Mouse (Mus musculus) neural tube, embryonic 13.5 days (tissue): Measurements from ENCODE around the gene Plekhn1. TPM values are rescaled to one million over a fixed set of nuclear protein-coding genes. Genes with fewer than 3 reads are reported as not detected.

Source experiments
- ATAC-seq: fragments of 200-750 bp; cut with Nextera tagmentation; 2 replicates; pipeline ENCODE4 v1.8.0; 2017; ENCODE audit warnings: low read depth, mild to moderate bottlenecking, moderate TSS enrichment, moderate library complexity
- H3K27ac ChIP-seq: fragments of 300-500 bp; sonication (generic); replicated peaks from 2 replicates; pipeline ENCODE4 v1.5.1; 2015; ENCODE audit warnings: moderate library complexity, mild to moderate bottlenecking, inconsistent platforms
- H3K27me3 ChIP-seq: fragments of 300-500 bp; sonication (generic); 2 replicates; pipeline ENCODE4 v1.6.1; 2015; ENCODE audit warnings: mild to moderate bottlenecking, inconsistent platforms
- H3K36me3 ChIP-seq: fragments of 300-500 bp; sonication (generic); 2 replicates; pipeline ENCODE4 v1.6.1; 2015; ENCODE audit warnings: mild to moderate bottlenecking, inconsistent platforms
- H3K4me1 ChIP-seq: fragments of 300-500 bp; sonication (generic); replicated peaks from 2 replicates; pipeline ENCODE4 v1.6.1; 2015; ENCODE audit warnings: inconsistent platforms
- H3K4me2 ChIP-seq: fragments of 300-500 bp; sonication (generic); 2 replicates; pipeline ENCODE4 v1.6.1; 2015; ENCODE audit warnings: inconsistent platforms, mild to moderate bottlenecking, moderate library complexity
- H3K4me3 ChIP-seq: fragments of 300-500 bp; sonication (generic); 2 replicates; pipeline ENCODE4 v1.5.1; 2015; ENCODE audit warnings: mild to moderate bottlenecking, inconsistent platforms
- H3K9ac ChIP-seq: fragments of 300-500 bp; sonication (generic); 2 replicates; pipeline ENCODE4 v1.6.1; 2015; ENCODE audit warnings: moderate library complexity, mild to moderate bottlenecking, inconsistent platforms
- H3K9me3 ChIP-seq: fragments of 300-500 bp; sonication (generic); 2 replicates; pipeline ENCODE4 v1.6.1; 2016; ENCODE audit warnings: inconsistent platforms
- WGBS: fragments of 180-500 bp; shearing (Covaris S2); methylation state at CpG from one replicate; pipeline ENCODE4 v1.1.7; 2015; 5-methylcytosine and 5-hydroxymethylcytosine counted together
- polyA plus RNA-seq: library from polyadenylated mRNA; unstranded; fragments of >200 nt; fragmentation: Nextera tagmentation; extraction: Ambion mirVana; gene quantifications from 2 replicates; pipeline ENCODE4 v1.2.1, GENCODE M21; 2015

The Plekhn1 gene
- polyA plus RNA-seq, 1 experiment from 2014 or later: 26.1 TPM

GRCm38 (mm10) chr4:156235360-156235770 lies 708 bp upstream of the Plekhn1 start:
- ATAC-seq: peak; percentile 44
- peaks cover 60% of the 10 kb centered on the region for H3K36me3 ChIP-seq
- under 1% methylated on average over 15 of the region's 15 CpGs for WGBS

GRCm38 (mm10) chr4:156234021-156234501 lies 596 bp downstream of the Plekhn1 start:
- Histone ChIP-seq H3K9me3 (no peaks in the 10 kb centered on the region), H3K4me1 (peaks cover 28% of the 10 kb centered on the region), H3K4me2 (peak overlapping the region; percentile 95), H3K27me3 (no peaks in the 10 kb centered on the region), H3K4me3 (peak overlapping the region; percentile 90), H3K9ac (peak overlapping the region; percentile 86), H3K27ac (peak overlapping the region; percentile 89), H3K36me3 (peaks cover 60% of the 10 kb centered on the region)
- ATAC-seq: peak; percentile 32; the same call in 1 of the 2 replicates
- WGBS: 1% methylated on average over 17 of the region's 17 CpGs

More at GRCm38 (mm10) chr4:156235360-156235770, 708 bp upstream of the Plekhn1 start:
- Histone ChIP-seq H3K9me3 (no peaks in the 10 kb centered on the region), H3K4me3 (peak overlapping the region; percentile 90), H3K27ac (peak overlapping the region; percentile 94), H3K4me2 (peak overlapping the region; percentile 95), H3K27me3 (no peaks in the 10 kb centered on the region), H3K9ac (peak overlapping the region; percentile 79), H3K4me1 (peaks cover 28% of the 10 kb centered on the region)

- no peak overlapping the region; the same call in 1 of the 2 replicates for H3K4me2 ChIP-seq
- no peak overlapping the region for H3K27ac ChIP-seq
- H3K27me3 ChIP-seq: no peaks in the 10 kb centered on the region
- H3K9me3 ChIP-seq: no peaks in the 10 kb centered on the region
- no peak for ATAC-seq
- H3K36me3 ChIP-seq: peaks cover 53% of the 10 kb centered on the region
- H3K4me3 ChIP-seq: no peak overlapping the region
- WGBS: 21% methylated on average over 12 of the region's 12 CpGs
- H3K4me1 ChIP-seq: peaks cover 17% of the 10 kb centered on the region
- H3K9ac ChIP-seq: peak overlapping the region; percentile 31; the same call in 1 of the 2 replicates
Observed at GRCm38 (mm10) chr4:156228393-156229024, 6.1 kb downstream of the Plekhn1 start.

- Histone ChIP-seq H3K4me3 (no peak overlapping the region), H3K4me1 (peaks cover 11% of the 10 kb centered on the region), H3K27ac (no peak overlapping the region), H3K27me3 (no peaks in the 10 kb centered on the region), H3K36me3 (peaks cover 52% of the 10 kb centered on the region), H3K9ac (peak overlapping the region; percentile 31; the same call in 1 of the 2 replicates), H3K4me2 (no peak overlapping the region; the same call in 1 of the 2 replicates), H3K9me3 (no peaks in the 10 kb centered on the region)
- 41% methylated on average over 18 of the region's 18 CpGs for WGBS
- no peak for ATAC-seq
Observed at GRCm38 (mm10) chr4:156227752-156228392, 6.8 kb downstream of the Plekhn1 start.

- H3K4me3 ChIP-seq: no peak overlapping the region
- no peak for ATAC-seq
- H3K36me3 ChIP-seq: peaks cover 41% of the 10 kb centered on the region
- H3K9ac ChIP-seq: no peak overlapping the region
- WGBS: 82% methylated on average over 2 of the region's 2 CpGs
- H3K4me1 ChIP-seq: peaks cover 9% of the 10 kb centered on the region
- no peak overlapping the region for H3K4me2 ChIP-seq
- no peak overlapping the region for H3K27ac ChIP-seq
- no peaks in the 10 kb centered on the region for H3K27me3 ChIP-seq
- H3K9me3 ChIP-seq: no peaks in the 10 kb centered on the region
Observed at GRCm38 (mm10) chr4:156224276-156224675, 10.4 kb downstream of the Plekhn1 start.

GRCm38 (mm10) chr4:156219936-156220335 lies 14.7 kb downstream of the Plekhn1 start:
- H3K27me3 ChIP-seq: no peaks in the 10 kb centered on the region
- no peak overlapping the region for H3K9ac ChIP-seq
- H3K4me2 ChIP-seq: no peak overlapping the region
- peaks cover 32% of the 10 kb centered on the region for H3K36me3 ChIP-seq
- ATAC-seq: no peak
- no peaks in the 10 kb centered on the region for H3K4me1 ChIP-seq
- no peak overlapping the region for H3K4me3 ChIP-seq
- no peaks in the 10 kb centered on the region for H3K9me3 ChIP-seq
- H3K27ac ChIP-seq: no peak overlapping the region
- WGBS: 88% methylated on average over 11 of the region's 11 CpGs

- H3K4me1 ChIP-seq: no peaks in the 10 kb centered on the region
- WGBS: 88% methylated on average over 16 of the region's 16 CpGs
Observed at GRCm38 (mm10) chr4:156217838-156218237, 16.8 kb downstream of the Plekhn1 start.

GRCm38 (mm10) chr4:156217022-156217669 lies 17.5 kb downstream of the Plekhn1 start:
- H3K9me3 ChIP-seq: no peaks in the 10 kb centered on the region
- no peaks in the 10 kb centered on the region for H3K4me1 ChIP-seq
- H3K4me3 ChIP-seq: no peak overlapping the region
- H3K4me2 ChIP-seq: no peak overlapping the region
- ATAC-seq: no peak
- no peak overlapping the region for H3K9ac ChIP-seq
- WGBS: 84% methylated on average over 16 of the region's 16 CpGs
- H3K27ac ChIP-seq: no peak overlapping the region
- H3K27me3 ChIP-seq: no peaks in the 10 kb centered on the region
- peaks cover 22% of the 10 kb centered on the region for H3K36me3 ChIP-seq

More at GRCm38 (mm10) chr4:156217838-156218237, 16.8 kb downstream of the Plekhn1 start:
- Histone ChIP-seq H3K36me3 (peaks cover 28% of the 10 kb centered on the region), H3K4me2 (no peak overlapping the region), H3K27ac (no peak overlapping the region), H3K4me3 (no peak overlapping the region), H3K27me3 (no peaks in the 10 kb centered on the region), H3K9me3 (no peaks in the 10 kb centered on the region), H3K9ac (no peak overlapping the region)
- no peak for ATAC-seq

GRCm38 (mm10) chr4:156216196-156216595 lies 18.5 kb downstream of the Plekhn1 start:
- Histone ChIP-seq H3K4me3 (no peak overlapping the region), H3K9ac (no peak overlapping the region), H3K36me3 (peaks cover 12% of the 10 kb centered on the region; the same call in 1 of the 2 replicates), H3K4me2 (no peak overlapping the region), H3K4me1 (no peaks in the 10 kb centered on the region), H3K27me3 (no peaks in the 10 kb centered on the region), H3K27ac (no peak overlapping the region), H3K9me3 (no peaks in the 10 kb centered on the region)
- 91% methylated on average over 2 of the region's 2 CpGs for WGBS
- no peak for ATAC-seq

- Histone ChIP-seq H3K4me2 (no peak within 1 kb of the TSS), H3K9me3 (no peaks in the 10 kb centered on the region), H3K36me3 (peaks cover 12% of the 10 kb centered on the region; the same call in 1 of the 2 replicates), H3K4me3 (no peak within 1 kb of the TSS), H3K9ac (no peak within 1 kb of the TSS), H3K27me3 (no peaks in the 10 kb centered on the region), H3K4me1 (no peaks in the 10 kb centered on the region), H3K27ac (no peak within 1 kb of the TSS)
- 82% methylated on average over 4 of the region's 4 CpGs for WGBS
- ATAC-seq: no peak
Observed at GRCm38 (mm10) chr4:156215649-156216048, 19.0 kb downstream of the Plekhn1 start, which contains the start of gene Perm1. TSS of gene Perm1 (plus strand) at chr4:156215868.

- no peak overlapping the region for H3K4me2 ChIP-seq
- no peaks in the 10 kb centered on the region for H3K4me1 ChIP-seq
- H3K27me3 ChIP-seq: no peaks in the 10 kb centered on the region
- H3K36me3 ChIP-seq: no peaks in the 10 kb centered on the region
- H3K4me3 ChIP-seq: no peak overlapping the region
- H3K9ac ChIP-seq: no peak overlapping the region
- WGBS: 93% methylated on average over 13 of the region's 13 CpGs
- H3K9me3 ChIP-seq: no peaks in the 10 kb centered on the region
- no peak overlapping the region for H3K27ac ChIP-seq
- no peak for ATAC-seq
Observed at GRCm38 (mm10) chr4:156213134-156213533, 21.5 kb downstream of the Plekhn1 start.
